Mouse (Mus musculus) CH12.LX (cell line): ENCODE data around the gene Gpx6. TPM values are rescaled to one million over a fixed set of nuclear protein-coding genes. Genes with fewer than 3 reads are reported as not detected.

Experiments
- DNase-seq: peaks from one replicate; pipeline ENCODE4 v3.0.0-alpha.2; 2013; ENCODE audit errors: extremely low read depth
- H3K27ac ChIP-seq: 2 replicates; pipeline ENCODE4 v1.5.1; 2012; ENCODE audit warnings: low read depth, mild to moderate bottlenecking, control low read depth, moderate library complexity; ENCODE audit not compliant: insufficient read depth
- H3K27me3 ChIP-seq: replicated peaks from 2 replicates; pipeline ENCODE3; 2012; ENCODE audit warnings: inconsistent platforms
- H3K36me3 ChIP-seq, 2 experiments: replicated peaks in 1 of 2; 2 replicates each; pipeline versions ENCODE3 to v1.6.1; 2012; ENCODE audit warnings: inconsistent platforms in 1 of 2, low read length in 1 of 2, mild to moderate bottlenecking in 1 of 2, mixed read lengths in 1 of 2, moderate library complexity in 1 of 2; ENCODE audit not compliant: control insufficient read depth in 1 of 2, insufficient read depth in 1 of 2
- H3K4me1 ChIP-seq, 2 experiments: 2 replicates each; pipeline ENCODE4 v1.6.1; 2012; ENCODE audit warnings: inconsistent platforms in 1 of 2, moderate library complexity in 1 of 2; ENCODE audit not compliant: insufficient read depth in 2 of 2, control insufficient read depth in 1 of 2
- H3K4me2 ChIP-seq: 2 replicates; pipeline ENCODE4 v1.6.1; 2012; ENCODE audit warnings: low read depth, mild to moderate bottlenecking, control low read depth; ENCODE audit not compliant: poor library complexity, insufficient read depth, severe bottlenecking
- H3K4me3 ChIP-seq, 3 experiments: fragments of 150-350 bp in 1 of 3; sonication (generic) in 1 of 3; replicated peaks in 1 of 3; 2 replicates each; pipeline versions ENCODE3 to v1.5.1; 2011 to 2012; ENCODE audit warnings: low read depth in 2 of 3, low read length in 2 of 3, mild to moderate bottlenecking in 2 of 3, moderate library complexity in 2 of 3, control low read depth in 1 of 3, improper control_type of control experiment in 1 of 3, inconsistent platforms in 1 of 3, mixed read lengths in 1 of 3; ENCODE audit not compliant: poor library complexity in 1 of 3
- H3K79me2 ChIP-seq: replicated peaks from 2 replicates; pipeline ENCODE4 v1.6.1; 2012; ENCODE audit warnings: mild to moderate bottlenecking, moderate library complexity; ENCODE audit not compliant: control insufficient read depth, poor library complexity, insufficient read depth, severe bottlenecking; ENCODE audit errors: extremely low read depth
- H3K9ac ChIP-seq: 2 replicates; pipeline ENCODE4 v1.6.1; 2012; ENCODE audit warnings: low read depth, mild to moderate bottlenecking, control low read depth, moderate library complexity; ENCODE audit not compliant: insufficient read depth
- H3K9me3 ChIP-seq: replicated peaks from 2 replicates; pipeline ENCODE3; 2012; ENCODE audit warnings: low read length, inconsistent platforms, mixed read lengths
- BHLHE40 ChIP-seq: IDR thresholded peaks from 2 replicates; pipeline ENCODE4 v1.6.1; 2011; ENCODE audit warnings: mild to moderate bottlenecking, low read depth, low read length, improper control_type of control experiment
- CHD2 ChIP-seq: IDR thresholded peaks from 2 replicates; pipeline ENCODE4 v1.6.1; 2011; ENCODE audit warnings: low read length, improper control_type of control experiment
- CTCF ChIP-seq, 2 experiments: IDR thresholded peaks in 1 of 2; conservative IDR thresholded peaks in 1 of 2; 2 replicates each; pipeline ENCODE4 v1.5.1; 2011 to 2012; ENCODE audit warnings: low read depth in 2 of 2, low read length in 2 of 2, improper control_type of control experiment in 1 of 2, inconsistent platforms in 1 of 2, mild to moderate bottlenecking in 1 of 2, moderate library complexity in 1 of 2
- E2F4 ChIP-seq: IDR thresholded peaks from 2 replicates; pipeline ENCODE4 v1.6.1; 2011; ENCODE audit warnings: low read depth, low read length, improper control_type of control experiment; ENCODE audit not compliant: insufficient replicate concordance
- ELF1 ChIP-seq: IDR thresholded peaks from 2 replicates; pipeline ENCODE4 v1.6.1; 2014; ENCODE audit warnings: low read depth, mild to moderate bottlenecking, inconsistent platforms, low read length, improper control_type of control experiment
- EP300 ChIP-seq: IDR thresholded peaks from 2 replicates; pipeline ENCODE4 v1.6.1; 2011; ENCODE audit warnings: low read length, improper control_type of control experiment
- ETS1 ChIP-seq: conservative IDR thresholded peaks from 2 replicates; pipeline ENCODE4 v1.6.1; 2012; ENCODE audit warnings: low read depth, mild to moderate bottlenecking, inconsistent platforms, low read length, improper control_type of control experiment, moderate library complexity
- GABPA ChIP-seq: IDR thresholded peaks from 2 replicates; pipeline ENCODE4 v1.6.1; 2012; ENCODE audit warnings: low read depth, low read length, improper control_type of control experiment, inconsistent platforms; ENCODE audit not compliant: insufficient replicate concordance
- HCFC1 ChIP-seq: IDR thresholded peaks from 2 replicates; pipeline ENCODE4 v1.6.1; 2012; ENCODE audit warnings: low read depth, mild to moderate bottlenecking, inconsistent platforms, low read length, improper control_type of control experiment
- IRF4 ChIP-seq: IDR thresholded peaks from 2 replicates; pipeline ENCODE4 v1.6.1; 2014; ENCODE audit warnings: low read depth, mild to moderate bottlenecking, inconsistent platforms, low read length, improper control_type of control experiment
- JUN ChIP-seq: IDR thresholded peaks from 2 replicates; pipeline ENCODE4 v1.6.1; 2011; ENCODE audit warnings: low read depth, mild to moderate bottlenecking, low read length, improper control_type of control experiment, moderate library complexity; ENCODE audit not compliant: insufficient read depth
- JUND ChIP-seq: conservative IDR thresholded peaks from 2 replicates; pipeline ENCODE4 v1.6.1; 2011; ENCODE audit warnings: low read depth, low read length, improper control_type of control experiment
- KAT2A ChIP-seq: IDR thresholded peaks from 2 replicates; pipeline ENCODE4 v1.6.1; 2012; ENCODE audit warnings: low read length, improper control_type of control experiment, inconsistent platforms; ENCODE audit not compliant: insufficient replicate concordance
- MAFK ChIP-seq: IDR thresholded peaks from 2 replicates; pipeline ENCODE4 v1.6.1; 2011; ENCODE audit warnings: low read length, improper control_type of control experiment; ENCODE audit not compliant: insufficient replicate concordance
- MAX ChIP-seq: IDR thresholded peaks from 2 replicates; pipeline ENCODE4 v1.6.1; 2011; ENCODE audit warnings: low read length, improper control_type of control experiment
- MAZ ChIP-seq: IDR thresholded peaks from 2 replicates; pipeline ENCODE4 v1.6.1; 2012; ENCODE audit warnings: low read depth, mild to moderate bottlenecking, inconsistent platforms, low read length, improper control_type of control experiment, moderate library complexity
- MEF2A ChIP-seq: IDR thresholded peaks from 2 replicates; pipeline ENCODE4 v1.6.1; 2014; ENCODE audit warnings: low read depth, mild to moderate bottlenecking, inconsistent platforms, low read length, improper control_type of control experiment, borderline replicate concordance
- MXI1 ChIP-seq: IDR thresholded peaks from 2 replicates; pipeline ENCODE4 v1.6.1; 2011; ENCODE audit warnings: mild to moderate bottlenecking, low read depth, low read length, improper control_type of control experiment
- MYC ChIP-seq: IDR thresholded peaks from 2 replicates; pipeline ENCODE4 v1.6.1; 2011; ENCODE audit warnings: low read depth, mild to moderate bottlenecking, improper control_type of control experiment, low read length
- NELFE ChIP-seq: IDR thresholded peaks from 2 replicates; pipeline ENCODE4 v1.6.1; 2011; ENCODE audit warnings: low read depth, low read length, improper control_type of control experiment
- NRF1 ChIP-seq: IDR thresholded peaks from 2 replicates; pipeline ENCODE4 v1.6.1; 2014; ENCODE audit warnings: low read depth, mild to moderate bottlenecking, inconsistent platforms, low read length, improper control_type of control experiment, moderate library complexity
- POLR2A ChIP-seq: IDR thresholded peaks from 2 replicates; pipeline ENCODE4 v1.6.1; 2011; ENCODE audit warnings: low read depth, mild to moderate bottlenecking, improper control_type of control experiment, low read length
- POLR2AphosphoS2 ChIP-seq: IDR thresholded peaks from 2 replicates; pipeline ENCODE4 v1.6.1; 2011; ENCODE audit warnings: low read depth, low read length, improper control_type of control experiment
- RAD21 ChIP-seq: IDR thresholded peaks from 2 replicates; pipeline ENCODE4 v1.6.1; 2011; ENCODE audit warnings: low read depth, mild to moderate bottlenecking, low read length, improper control_type of control experiment, moderate library complexity
- RCOR1 ChIP-seq: conservative IDR thresholded peaks from 2 replicates; pipeline ENCODE4 v1.6.1; 2012; ENCODE audit warnings: low read depth, mild to moderate bottlenecking, inconsistent platforms, low read length, improper control_type of control experiment
- SMC3 ChIP-seq: IDR thresholded peaks from 2 replicates; pipeline ENCODE4 v1.6.1; 2011; ENCODE audit warnings: low read depth, low read length, improper control_type of control experiment
- TBP ChIP-seq: conservative IDR thresholded peaks from 2 replicates; pipeline ENCODE4 v1.6.1; 2011; ENCODE audit warnings: low read depth, low read length, improper control_type of control experiment
- UBTF ChIP-seq: IDR thresholded peaks from 2 replicates; pipeline ENCODE4 v1.6.1; 2012; ENCODE audit warnings: low read depth, mild to moderate bottlenecking, inconsistent platforms, low read length, improper control_type of control experiment, moderate library complexity
- USF1 ChIP-seq: IDR thresholded peaks from 2 replicates; pipeline ENCODE4 v1.6.1; 2014; ENCODE audit warnings: low read depth, mild to moderate bottlenecking, inconsistent platforms, low read length, improper control_type of control experiment
- ZC3H11A ChIP-seq: IDR thresholded peaks from 2 replicates; pipeline ENCODE4 v1.6.1; 2012; ENCODE audit warnings: low read depth, mild to moderate bottlenecking, inconsistent platforms, low read length, improper control_type of control experiment
- ZKSCAN1 ChIP-seq: IDR thresholded peaks from 2 replicates; pipeline ENCODE4 v1.6.1; 2012; ENCODE audit warnings: low read depth, inconsistent platforms, low read length, improper control_type of control experiment, borderline replicate concordance
- ZMIZ1 ChIP-seq: IDR thresholded peaks from 2 replicates; pipeline ENCODE4 v1.6.1; 2012; ENCODE audit warnings: low read depth, mild to moderate bottlenecking, inconsistent platforms, low read length, improper control_type of control experiment
- ZNF384 ChIP-seq: IDR thresholded peaks from 2 replicates; pipeline ENCODE4 v1.6.1; 2012; ENCODE audit warnings: low read depth, low read length, improper control_type of control experiment, inconsistent platforms
- dilution Hi-C: fragments of 300-500 bp; cut with MboI; formaldehyde crosslinking; loops from 2 replicates; pipeline ENCODE4 v1.14.3; 2020; ENCODE audit warnings: low sequenced_read_pairs; ENCODE audit not compliant: extremely low pct_unique_long_range_greater_than_20kb, extremely low pct_ligation_motif_present
- in situ Hi-C: fragments of 300-500 bp; cut with MboI; formaldehyde crosslinking; loops from 3 replicates; pipeline ENCODE4 v1.14.3; 2019; ENCODE audit warnings: low sequenced_read_pairs, low pct_ligation_motif_present, low pct_unique_long_range_greater_than_20kb, mixed read lengths
- polyA plus RNA-seq: library from polyadenylated mRNA; unstranded; fragments of >175 nt; gene quantifications from 2 replicates; pipeline ENCODE4 v1.2.1, GENCODE M21; 2012; ENCODE audit warnings: low read depth; ENCODE audit not compliant: insufficient read length
- total RNA-seq, 2 experiments: library from RNA; depleted of rRNA; stranded (reverse); fragments of 300-350 nt in 1 of 2; fragments of >200 nt in 1 of 2; gene quantifications; 2 replicates each; pipeline ENCODE4 v1.2.3; 2012 to 2014

Gpx6 gene
- total and polyA plus RNA-seq, 3 experiments: 1.4 to 2.2 TPM; not detected in 1

DNA sequence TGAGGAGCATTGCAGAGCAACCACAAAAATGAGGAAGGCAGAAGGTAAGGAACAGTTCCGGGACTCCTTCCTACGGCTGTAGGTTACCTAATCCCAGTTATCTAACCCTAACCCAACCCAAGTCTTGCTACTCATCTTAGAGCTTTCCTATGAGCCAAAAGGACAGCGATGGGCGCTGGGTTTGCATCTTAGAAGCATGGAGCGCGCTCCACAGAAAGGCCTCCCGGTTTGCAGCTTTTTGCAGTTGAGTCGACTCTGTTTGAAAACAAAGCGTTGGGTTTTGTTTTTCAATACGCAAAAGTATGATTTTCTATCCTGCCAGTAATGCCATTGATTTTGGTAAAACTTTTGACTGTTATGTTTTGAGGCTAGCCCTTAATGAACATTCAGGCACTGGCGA lies 48.0 kb upstream of the Gpx6 start:
- Histone ChIP-seq H3K27ac (no peak overlapping the region), H3K4me3 (no peak overlapping the region), H3K9ac (no peak overlapping the region), H3K9me3 (peaks cover 2% of the 10 kb centered on the region), H3K27me3 (peaks cover 1% of the 10 kb centered on the region), H3K36me3 (no peaks in the 10 kb centered on the region), H3K4me1 (peaks cover 0 to 26% of the 10 kb centered on the region in 2 experiments; a peak in 2 of 4 replicates), H3K4me2 (no peak overlapping the region; the same call in 1 of the 2 replicates), H3K79me2 (no peaks in the 10 kb centered on the region)
- dilution Hi-C loops: no loop called here
- no peak for TF ChIP-seq IRF4
- no peak for TF ChIP-seq ZKSCAN1
- no peak for TF ChIP-seq GABPA
- TF ChIP-seq KAT2A: no peak
- no peak for TF ChIP-seq POLR2AphosphoS2
- no peak for TF ChIP-seq ZNF384
- TF ChIP-seq MXI1: no peak
- DNase-seq: no peak
- in situ Hi-C loops: no loop called here

DNA sequence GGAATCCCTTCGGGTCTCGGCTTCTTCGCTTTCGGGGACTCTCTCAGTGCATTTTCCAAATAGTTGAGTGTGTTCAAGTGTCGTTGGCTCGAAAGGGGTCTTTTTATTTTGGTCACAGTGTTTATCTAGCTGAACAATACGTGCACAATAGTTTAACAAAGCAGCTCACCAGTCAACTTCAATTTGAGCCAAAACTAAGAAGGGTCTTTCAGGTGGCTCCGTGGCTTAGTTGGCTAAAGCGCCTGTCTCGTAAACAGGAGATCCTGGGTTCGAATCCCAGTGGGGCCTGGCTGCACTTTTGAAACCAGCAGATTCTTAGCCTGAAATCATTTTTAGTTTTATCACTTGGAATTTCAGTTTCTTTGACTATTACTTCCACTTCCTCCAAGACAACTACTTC lies 47.6 kb upstream of the Gpx6 start:
- no peaks in the 10 kb centered on the region for H3K36me3 ChIP-seq
- no peak overlapping the region for H3K27ac ChIP-seq
- peak; percentile 79 for DNase-seq
- dilution Hi-C loops (no loop called here), in situ Hi-C loops (no loop called here)
- no peak overlapping the region for H3K4me3 ChIP-seq
- H3K9ac ChIP-seq: no peak overlapping the region
- no peak overlapping the region; the same call in 1 of the 2 replicates for H3K4me2 ChIP-seq
- no peaks in the 10 kb centered on the region for H3K79me2 ChIP-seq
- H3K9me3 ChIP-seq: peaks cover 2% of the 10 kb centered on the region
- H3K4me1 ChIP-seq: peaks cover 0 to 26% of the 10 kb centered on the region in 2 experiments; a peak in 2 of 4 replicates
- H3K27me3 ChIP-seq: peaks cover 1% of the 10 kb centered on the region
- TF ChIP-seq POLR2A: no peak
- TF ChIP-seq MAZ: no peak
- no peak for TF ChIP-seq ETS1
- no peak for TF ChIP-seq RCOR1
- no peak for TF ChIP-seq GABPA
- TF ChIP-seq RAD21: no peak
- TF ChIP-seq NELFE: no peak
- no peak for TF ChIP-seq USF1
- peak; percentile 99 for TF ChIP-seq TBP
- TF ChIP-seq CHD2: no peak
- no peak for TF ChIP-seq MAX
- no peak for TF ChIP-seq EP300
- no peak for TF ChIP-seq BHLHE40
- TF ChIP-seq MEF2A: no peak
- no peak for TF ChIP-seq UBTF
- TF ChIP-seq ELF1: peak; percentile 92
- TF ChIP-seq E2F4: 0 out of 2 replicates have a peak, but pooled peaks have one; percentile 62
- peak; percentile 92 for TF ChIP-seq MAFK
- TF ChIP-seq ZMIZ1: no peak
- TF ChIP-seq ZNF384: no peak
- TF ChIP-seq CTCF (conservative IDR thresholded peaks at IDR 0.05 in 1 of 2, IDR thresholded peaks at IDR 0.05 in 1 of 2; ENCODE audit: low read depth in 2 of 2, low read length in 2 of 2): no peak
- TF ChIP-seq POLR2AphosphoS2: no peak
- TF ChIP-seq HCFC1: no peak
- TF ChIP-seq JUN: no peak
- no peak for TF ChIP-seq IRF4
- TF ChIP-seq ZC3H11A: no peak
- TF ChIP-seq ZKSCAN1: no peak
- TF ChIP-seq KAT2A: peak; percentile 50; the same call in 1 of the 2 replicates
- no peak for TF ChIP-seq JUND
- TF ChIP-seq MYC: no peak
- TF ChIP-seq SMC3: no peak
- TF ChIP-seq NRF1: peak; percentile 40; the same call in 1 of the 2 replicates
